Mouse (Mus musculus): ENCODE measurements around the gene Amotl2.

The Amotl2 gene

DNA sequence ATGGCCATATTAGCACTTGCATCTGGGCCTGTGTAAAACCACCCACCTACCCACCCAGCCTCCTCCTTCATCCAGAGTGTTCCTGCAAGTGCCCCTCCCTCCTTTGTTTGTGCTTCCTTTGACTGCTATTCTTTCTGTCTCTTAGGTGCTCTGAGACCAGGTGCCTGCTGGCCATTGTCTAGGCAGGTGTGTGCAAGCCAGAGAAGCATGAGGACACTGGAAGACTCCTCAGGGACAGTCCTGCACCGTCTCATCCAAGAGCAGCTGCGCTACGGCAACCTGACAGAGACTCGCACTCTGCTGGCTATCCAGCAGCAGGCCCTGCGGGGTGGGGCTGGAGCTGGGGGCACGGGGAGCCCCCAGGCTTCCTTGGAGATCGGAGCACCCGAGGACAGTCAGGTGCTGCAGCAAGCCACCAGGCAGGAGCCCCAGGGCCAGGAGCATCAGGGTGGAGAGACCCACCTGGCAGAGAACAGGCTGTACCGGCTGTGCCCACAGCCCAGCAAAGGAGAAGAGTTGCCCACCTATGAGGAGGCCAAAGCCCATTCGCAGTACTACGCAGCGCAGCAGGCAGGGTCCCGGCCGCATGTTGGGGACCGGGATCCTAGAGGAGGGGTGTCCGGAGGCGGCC lies 3.6 kb downstream of the Amotl2 start:
- peak in 1 of 2 experiments; percentile 16 for DNase-seq

DNA sequence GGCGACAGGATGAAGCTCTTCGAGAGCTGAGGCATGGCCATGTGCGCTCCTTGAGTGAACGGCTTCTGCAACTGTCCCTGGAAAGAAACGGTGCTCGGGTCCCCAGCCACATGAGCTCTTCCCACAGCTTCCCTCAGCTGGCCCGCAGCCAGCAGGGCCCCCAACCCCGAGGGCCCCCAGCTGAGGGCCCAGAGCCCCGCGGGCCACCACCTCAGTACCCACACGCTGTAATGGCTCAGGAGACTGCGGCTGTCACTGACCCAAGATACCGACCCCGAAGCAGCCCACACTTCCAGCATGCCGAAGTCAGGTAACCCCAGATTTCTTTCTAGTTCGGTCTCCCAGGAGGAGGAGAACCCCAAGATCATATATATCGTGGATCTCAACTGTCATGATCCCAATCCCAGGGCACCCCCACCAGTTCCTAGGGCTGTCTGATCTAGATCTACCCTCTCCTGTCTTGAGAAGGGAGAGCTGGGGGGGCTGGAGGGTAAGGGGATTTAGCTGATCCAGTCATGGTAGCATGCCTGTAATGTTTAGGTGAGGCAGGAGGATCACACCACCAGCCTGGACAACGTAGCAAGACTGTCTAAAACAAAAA lies 4.2 kb downstream of the Amotl2 start:
- no peak for DNase-seq

DNA sequence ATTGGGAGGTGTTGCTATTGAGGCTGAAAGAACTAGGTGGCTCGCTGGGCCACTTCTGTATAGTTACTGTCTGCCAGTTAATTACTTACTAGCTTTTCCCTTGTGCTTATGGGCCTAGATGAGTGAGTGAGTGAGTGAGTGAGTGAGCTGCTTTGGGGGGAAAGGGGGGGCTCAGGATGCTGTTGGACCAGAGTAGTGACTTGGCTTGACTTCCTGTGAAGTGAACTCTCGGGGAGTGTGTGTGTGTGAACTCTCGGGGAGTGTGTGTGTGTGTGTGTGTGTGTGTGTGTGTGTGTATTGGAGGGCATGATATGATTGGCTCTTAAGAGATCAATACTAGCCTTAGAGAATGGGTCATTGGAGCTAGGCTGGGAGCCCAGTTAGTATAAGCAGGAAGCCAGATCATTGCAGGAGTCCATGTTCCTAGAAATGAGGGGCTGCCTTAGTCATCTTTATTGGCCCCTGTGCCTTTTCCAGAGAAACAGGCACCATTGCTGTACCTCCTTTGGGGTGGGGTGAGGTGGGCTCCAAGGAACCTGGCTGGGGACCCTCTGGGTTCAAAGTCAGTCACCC lies 5.0 kb downstream of the Amotl2 start:
- DNase-seq: peak in 1 of 2 experiments; percentile 36

DNA sequence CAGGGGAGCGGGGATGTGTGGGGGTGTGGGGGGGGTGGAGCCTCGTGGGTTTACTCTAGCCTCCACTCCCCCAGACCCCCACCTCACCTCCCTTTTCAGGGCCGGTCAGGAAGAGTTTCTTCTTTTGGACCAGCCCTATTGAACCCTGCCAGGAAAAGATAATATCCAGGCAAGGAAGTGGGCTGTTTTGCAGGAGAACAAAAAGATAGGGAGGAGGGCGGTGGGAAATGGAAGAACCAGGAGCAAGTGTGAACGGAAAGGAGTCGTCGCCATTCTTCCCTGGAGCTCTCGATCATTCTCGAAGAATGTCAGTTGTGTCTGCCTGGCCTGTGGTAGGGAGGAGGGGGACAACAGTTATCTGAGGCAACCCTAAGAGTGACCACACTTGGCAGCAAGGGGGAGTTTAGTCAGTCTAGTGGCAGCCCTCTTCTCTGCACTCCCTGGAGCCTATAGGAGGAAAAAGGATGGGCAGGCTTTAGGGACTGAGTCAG lies 5.6 kb downstream of the Amotl2 start:
- DNase-seq: peak; percentile 41 to 69

DNA sequence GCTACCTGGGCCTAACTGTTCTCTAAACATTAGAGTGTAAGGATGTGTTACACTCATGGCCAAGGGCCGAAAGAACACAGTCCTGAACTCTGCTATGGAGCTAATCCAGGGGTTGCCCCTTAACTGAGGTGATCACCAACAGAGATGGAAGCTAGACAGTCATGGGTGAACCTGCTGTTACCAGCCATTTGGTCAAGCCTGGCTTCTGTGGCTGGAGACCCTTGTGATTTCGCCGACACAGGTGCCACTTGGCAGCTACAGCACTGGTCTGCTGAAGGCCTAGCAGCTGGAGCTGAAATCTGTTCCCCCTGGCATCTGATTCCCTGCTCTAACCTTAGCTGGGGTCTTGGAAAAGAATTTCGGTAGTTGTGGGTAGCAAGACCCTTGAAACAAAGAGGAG lies 6.3 kb downstream of the Amotl2 start:
- DNase-seq: no peak

DNA sequence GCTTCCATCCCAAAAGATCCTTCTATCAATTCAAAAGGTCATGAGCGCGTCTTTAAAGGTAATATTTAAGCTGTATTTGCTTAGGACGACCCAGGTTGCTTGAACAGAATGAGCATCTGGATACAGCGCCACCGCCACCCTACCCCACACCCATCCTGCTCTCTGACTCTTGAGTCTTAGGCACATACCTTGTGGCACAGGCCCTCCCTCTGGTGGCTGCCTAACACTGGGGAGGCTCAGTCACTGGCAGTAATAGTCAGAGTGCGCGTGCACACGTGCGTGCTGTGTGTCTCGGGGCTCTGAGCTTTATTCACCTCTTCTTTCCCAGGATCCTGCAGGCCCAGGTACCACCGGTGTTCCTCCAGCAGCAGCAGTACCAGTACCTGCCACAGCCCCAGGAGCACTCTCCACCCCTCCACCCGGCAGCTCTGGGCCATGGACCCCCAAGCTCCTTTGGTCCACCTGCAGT lies 6.8 kb downstream of the Amotl2 start:
- peak; percentile 44 to 76 for DNase-seq

DNA sequence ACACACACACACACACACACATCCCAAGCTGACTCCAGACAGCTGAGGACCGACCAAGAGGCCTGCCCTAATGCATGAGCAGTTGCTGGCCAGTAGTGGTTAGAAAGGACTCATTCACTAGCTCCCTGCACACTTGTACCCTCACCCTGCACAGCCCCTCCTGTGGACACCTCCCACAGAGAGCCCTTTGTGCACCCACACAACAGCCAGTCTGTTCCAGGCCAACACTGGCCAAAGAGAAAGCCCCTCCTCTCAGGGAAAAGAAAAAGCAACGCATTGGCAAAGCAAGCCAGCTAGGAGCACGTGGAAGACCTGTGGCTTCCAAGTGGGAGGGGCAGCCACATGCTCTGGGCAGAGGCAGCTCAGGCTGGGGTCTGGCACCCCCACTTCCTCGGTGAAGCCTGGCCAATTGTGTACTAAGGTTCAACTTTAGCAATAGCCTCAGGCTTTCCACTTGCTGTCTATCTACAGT lies 7.6 kb downstream of the Amotl2 start:
- DNase-seq: peak; percentile 90 to 96

DNA sequence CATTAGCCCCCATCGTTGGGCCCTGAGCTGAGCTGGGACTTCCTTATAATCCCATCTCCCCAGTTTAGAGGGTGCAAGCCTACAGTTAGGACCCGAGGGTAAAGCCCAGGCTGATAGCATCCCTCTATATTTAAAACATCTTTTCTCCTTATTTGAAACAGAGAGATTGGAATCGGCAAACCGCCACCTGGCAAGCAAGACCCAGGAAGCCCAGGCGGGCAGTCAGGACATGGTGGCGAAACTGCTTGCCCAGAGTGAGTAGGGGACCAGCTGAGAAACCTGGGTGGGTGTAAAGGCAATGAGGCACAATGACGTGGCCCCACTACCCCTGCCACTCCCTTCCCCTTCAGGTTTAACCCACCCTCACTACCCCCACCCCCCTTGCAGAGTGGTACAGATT lies 8.5 kb downstream of the Amotl2 start:
- DNase-seq: peak in 1 of 2 experiments; percentile 41

DNA sequence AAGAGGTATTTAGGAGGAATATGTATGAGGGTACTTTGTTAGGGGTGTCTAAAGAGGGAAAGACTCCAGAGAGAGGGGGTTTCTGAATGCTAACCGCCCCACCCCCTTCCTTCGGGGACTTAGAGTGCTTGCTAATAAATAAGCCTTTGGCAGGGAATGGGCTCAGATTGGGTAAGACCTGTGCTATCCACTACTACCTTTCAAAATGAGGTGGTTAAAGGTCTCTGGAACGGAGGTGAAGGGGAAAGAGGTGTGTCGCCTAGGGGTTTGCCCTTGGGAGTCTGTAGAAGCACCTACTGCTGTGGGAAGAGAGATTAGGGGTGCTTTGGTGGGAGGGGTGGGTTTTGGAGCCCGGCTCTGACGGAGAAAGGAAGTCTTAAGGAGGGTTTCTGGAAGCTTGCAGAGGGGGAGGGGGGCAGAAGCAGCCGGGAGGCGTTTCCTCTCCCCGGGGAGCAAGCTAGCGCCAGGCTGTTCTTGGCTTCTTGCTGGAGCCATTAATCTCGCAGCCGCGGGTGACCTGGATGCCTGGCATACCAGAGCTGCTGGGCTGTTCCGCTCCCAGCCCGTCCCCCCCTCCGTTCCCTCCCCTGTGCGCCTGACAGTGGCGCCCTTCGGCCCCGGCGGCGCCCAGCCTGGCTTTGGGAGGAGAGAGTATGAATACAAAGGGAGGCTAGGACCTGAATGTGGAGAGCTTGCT lies 9.6 kb downstream of the Amotl2 start:
- DNase-seq: peak; percentile 96 to 98

DNA sequence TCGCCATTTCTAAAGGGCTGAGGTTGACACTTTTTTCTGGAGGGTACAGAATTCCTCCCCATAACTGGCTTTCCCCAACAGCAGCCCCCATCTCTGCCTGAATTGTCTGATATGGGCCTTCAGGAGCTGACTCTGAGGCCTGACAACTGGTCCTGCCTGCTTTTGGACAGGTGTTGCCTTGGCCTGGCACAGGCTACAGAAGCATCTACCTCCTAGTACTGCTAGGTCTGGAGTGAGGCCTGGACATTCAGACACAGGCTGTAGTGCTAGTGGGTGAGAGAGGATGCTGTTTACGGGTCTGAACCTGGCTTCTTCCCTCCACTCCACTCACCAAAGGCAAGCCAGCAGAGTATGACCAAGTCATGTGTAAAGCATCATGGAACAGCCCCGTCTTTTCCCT lies 10.3 kb downstream of the Amotl2 start:
- DNase-seq: peak; percentile 18 to 48

DNA sequence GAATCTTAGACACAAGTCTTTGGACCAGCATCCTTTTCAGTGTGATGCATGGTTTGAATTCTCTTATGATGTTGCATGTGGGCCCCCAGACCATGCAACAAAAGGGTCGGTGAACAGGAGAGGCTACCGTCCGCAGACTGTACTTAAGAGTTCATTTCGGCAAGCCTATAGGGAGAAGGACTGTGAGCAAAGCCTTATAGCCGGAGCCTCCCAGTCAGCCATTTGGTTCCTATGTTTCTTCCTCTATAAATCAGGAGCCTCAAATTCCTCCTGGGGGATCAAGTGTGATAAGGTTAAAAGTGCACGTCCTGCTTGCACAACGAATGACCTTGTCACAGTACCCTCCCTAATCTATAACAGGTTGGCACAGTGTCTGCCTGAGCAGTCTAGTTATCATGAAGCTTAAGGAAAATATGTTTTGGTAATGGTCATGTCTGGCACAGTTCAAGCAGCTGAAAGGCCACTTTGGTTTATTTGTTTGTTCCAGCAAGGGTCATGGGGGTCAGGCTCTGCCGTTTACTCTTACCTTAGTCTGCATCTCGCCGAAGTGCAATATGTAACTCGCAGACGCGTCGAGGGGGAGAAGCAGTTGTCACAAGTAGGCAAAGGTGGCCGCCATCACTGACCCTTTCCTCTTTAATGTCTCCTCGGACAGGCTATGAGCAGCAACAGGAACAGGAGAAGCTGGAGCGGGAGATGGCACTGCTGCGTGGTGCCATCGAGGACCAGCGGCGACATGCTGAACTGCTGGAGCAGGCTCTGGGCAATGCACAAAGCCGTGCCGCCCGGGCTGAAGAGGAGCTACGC lies 11.4 kb downstream of the Amotl2 start:
- DNase-seq: peak; percentile 32 to 51

DNA sequence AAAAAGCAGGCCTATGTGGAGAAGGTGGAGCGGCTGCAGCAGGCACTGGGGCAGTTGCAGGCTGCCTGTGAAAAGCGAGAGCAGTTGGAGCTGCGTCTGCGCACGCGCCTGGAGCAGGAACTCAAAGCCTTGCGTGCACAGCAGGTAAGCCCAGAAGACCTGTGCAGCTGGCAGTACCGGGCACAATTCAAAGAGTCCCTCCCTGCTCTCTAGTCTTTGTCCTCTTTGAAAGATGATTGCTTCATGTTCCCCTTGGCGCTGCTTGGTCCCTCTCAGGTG lies 11.9 kb downstream of the Amotl2 start:
- DNase-seq: no peak

DNA sequence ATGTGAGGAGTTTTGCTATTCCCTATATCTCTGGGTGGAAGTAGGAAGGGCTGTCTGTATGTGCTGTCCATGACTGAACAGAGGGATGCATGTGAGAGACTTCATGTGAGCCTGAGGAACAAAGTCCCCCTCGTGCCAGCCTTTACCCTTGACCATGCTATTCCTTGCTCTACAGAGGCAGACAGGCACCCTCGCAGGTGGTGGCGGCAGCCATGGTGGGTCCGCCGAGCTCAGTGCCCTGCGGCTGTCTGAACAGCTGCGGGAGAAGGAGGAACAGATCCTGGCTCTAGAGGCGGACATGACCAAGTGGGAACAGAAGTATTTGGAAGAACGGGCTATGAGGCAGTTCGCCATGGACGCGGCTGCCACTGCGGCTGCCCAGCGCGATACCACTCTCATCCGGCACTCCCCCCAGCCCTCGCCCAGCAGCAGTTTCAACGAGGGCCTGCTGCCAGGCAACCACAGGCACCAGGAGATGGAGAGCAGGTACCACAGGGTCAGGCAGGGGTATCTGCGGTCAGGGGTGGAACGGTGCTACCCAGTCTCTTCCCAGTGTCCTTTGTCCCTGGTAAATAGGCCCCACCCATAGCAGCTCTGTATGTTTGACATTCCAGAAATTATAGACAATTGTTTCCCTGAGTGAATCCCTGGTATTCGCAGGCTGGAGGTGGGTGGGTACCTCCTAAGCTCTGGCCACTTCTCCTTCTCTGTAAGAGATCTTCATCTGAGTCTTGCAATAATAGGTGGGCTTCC lies 12.8 kb downstream of the Amotl2 start:
- DNase-seq: peak; percentile 18 to 53

DNA sequence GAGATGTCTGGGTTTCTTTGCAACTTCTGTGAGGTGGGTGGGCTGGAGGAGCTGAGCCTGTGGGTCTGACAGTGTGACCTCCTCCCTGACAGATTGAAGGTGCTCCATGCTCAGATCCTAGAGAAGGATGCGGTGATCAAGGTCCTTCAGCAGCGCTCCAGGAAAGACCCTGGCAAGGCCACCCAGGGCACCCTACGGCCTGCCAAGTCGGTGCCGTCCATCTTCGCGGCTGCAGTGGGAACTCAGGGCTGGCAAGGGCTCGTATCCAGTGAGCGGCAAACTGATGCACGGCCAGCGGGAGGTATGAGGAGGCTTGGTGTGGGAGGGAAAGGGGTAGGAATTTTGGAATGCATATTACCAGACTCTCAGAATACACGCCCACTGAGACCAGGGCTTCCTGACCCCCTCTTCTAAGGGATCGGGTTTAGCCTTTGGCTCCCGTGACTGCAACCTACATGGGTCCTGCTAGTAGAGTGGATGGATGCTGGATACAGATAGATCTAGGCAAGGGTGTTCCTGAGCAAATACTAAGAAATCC lies 13.5 kb downstream of the Amotl2 start:
- DNase-seq: peak in 1 of 2 experiments; percentile 43

DNA sequence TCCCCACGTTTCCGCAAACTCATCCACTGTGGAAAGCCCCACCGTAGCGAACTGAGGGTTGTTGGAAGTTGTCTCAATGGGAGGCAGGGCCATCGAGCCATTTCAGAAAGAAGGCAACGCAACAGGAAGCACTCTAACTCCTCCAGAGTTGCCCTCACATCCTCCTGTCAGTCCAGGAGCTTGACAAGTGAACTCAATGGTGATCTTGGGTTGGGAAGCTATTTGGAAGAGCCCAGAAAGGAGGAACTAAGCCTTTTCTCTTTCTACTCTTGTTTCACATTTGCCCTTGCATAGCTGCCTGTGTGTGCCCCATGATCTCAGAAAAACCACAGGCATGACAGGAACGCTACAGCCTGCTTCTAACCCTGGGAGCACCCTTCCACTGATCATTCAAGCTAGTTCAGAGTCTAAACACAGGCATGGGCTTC lies 14.6 kb downstream of the Amotl2 start:
- peak; percentile 39 to 51 for DNase-seq

DNA sequence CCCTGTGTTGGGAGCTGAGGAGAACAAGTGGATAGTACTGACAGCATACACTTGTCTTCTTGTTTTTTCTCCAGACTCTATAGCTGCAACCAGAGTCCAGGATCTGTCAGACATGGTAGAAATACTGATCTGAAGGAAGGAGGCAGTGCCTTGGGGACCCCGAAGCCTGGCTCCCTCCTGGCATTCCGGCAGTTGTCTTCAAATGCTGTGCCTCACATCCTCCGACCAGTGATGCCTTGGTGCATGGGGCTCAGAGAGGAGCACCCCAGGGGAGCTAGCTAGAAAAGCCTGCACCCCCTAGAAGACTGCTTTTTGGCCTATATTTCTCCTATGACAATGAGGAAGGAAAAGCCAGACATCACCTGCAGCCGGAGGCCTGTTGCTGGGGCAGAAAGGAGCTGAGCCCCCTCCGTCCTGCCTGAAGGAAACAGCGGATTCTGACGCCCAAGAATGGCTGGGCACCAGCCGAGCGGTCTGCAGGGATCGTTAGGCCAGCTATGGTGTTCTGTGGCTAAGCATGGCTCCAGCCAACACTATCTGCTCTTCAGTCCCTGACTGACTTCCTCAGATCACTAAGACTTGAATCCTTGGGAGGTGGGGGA lies 15.2 kb downstream of the Amotl2 start:
- no peak for DNase-seq

DNA sequence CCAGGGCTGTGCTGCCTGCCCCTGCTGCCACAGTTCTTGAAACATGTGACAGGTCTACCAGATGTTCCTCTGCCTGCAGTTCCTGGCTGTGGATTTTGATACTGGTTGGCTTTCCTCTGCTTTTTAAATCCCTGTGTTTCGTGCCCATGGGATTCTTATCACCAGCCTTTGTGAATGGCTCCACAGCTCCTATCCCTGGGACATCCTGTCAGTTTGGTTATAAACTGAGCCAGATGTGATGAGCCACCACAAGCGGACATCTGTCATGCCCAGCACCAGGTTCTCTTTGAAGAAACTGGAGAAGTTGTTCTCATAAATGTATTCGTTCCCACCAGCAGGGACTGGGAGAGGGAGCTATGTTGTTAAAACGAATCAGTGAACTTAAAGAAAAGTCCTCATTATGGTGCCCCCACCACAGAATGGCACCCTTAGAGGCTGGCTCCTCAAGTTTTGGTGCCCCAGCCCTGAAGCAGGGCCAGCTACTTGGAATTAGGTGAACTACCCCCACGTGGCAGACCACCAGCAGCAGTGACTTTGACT lies 15.9 kb downstream of the Amotl2 start:
- DNase-seq: no peak

DNA sequence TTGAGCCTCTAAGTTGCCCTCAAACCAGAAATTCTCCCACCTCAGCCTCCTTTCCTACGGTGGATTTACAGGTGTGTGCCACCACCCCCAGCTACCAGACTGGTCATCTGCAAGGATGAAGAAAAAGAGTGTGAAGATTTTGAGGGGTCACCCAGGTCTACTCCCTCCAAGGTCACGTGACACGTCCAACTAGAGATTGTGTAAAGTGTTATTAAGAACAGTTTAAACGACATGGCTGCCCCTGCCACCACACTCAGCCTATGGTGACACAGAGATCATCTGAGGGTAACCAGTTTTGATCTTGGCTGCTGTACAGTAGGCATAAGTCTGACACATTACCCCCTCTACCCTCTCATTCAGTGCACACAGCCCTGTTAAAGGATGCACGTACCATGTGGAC lies 17.0 kb downstream of the Amotl2 start:
- DNase-seq: peak in 1 of 2 experiments; percentile 29

DNA sequence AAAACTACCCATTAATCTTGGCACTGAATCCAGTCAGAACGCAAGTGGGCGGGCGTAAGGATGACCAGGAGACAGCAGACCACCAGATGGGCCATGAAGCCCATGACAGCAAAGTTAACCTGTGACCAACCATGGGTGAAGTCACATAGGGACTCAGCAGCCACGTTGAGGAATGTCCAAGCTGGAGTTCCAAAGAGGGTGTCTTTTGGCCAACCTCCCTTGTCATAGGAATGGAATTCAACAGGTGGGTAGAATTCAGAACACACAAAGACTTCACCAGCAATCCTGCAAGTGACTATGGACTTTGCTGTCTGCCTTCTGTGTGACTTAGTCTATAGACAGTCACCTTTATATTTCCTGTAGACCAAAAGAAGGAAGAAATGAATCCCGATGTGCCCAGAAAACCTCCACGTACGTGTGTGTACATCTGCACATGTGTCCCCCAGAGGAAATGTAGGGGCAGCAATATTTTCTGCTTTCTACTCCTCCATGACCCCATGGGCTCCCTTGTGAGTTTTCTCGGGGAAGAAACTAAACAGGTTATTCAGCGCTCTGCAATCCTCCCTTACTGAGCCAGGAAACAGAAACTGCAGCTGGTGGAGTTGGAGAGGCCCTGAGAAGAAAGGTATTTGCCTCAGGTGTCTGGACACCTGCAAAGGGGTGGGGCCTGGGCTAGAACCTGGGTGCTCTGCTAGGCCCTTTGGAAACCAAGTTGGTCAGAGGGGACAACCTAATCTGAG lies 17.7 kb downstream of the Amotl2 start:
- DNase-seq: peak in 1 of 2 experiments; percentile 13

DNA sequence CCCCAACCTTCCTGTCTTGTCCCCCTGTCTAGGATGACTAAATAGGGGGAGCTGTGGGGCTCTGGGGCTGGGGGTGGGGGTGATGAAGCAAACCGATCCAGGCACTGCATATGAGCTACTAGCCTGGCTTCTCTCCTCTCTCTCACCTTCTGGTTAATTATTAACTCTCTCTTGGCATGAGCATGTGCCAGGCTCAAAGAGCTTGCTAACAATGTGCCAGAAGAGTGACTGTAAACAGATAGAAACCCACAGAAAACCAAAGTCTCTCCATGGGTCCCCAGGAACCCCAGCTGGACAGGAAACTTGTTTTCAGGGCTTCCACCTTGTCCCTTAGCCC lies 18.2 kb downstream of the Amotl2 start:
- DNase-seq: peak; percentile 54 to 74

Measured in kidney, postnatal 25 days (tissue).